Mouse (Mus musculus): ENCODE measurements at regions not wholly inside any gene's neighbourhood (a gene's known extent, or its start where the extent isn't known, plus 50 kb on each side); places are given as distances from the start of the nearest gene placed in this dataset.
A peak's percentile ranks its signal among the peaks of the same experiment; 100 is the strongest.

DNA sequence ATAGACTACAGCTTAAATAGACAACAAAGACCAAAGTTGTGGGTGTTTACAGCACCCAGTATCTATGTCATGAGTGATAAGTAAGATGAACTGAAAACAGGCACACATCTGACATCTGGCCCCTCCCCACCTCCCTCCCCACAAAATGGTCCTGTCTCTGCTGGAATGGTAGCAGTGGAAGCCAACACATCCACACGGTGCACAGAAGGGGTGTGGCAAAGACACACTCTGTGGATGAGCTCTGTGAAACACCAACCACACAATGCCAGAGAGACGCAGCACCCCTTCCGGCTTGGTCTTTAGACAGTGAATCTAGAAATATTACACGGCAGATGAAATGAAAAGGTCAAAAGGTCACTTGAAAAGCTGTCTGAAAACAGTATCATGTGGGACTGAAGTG lies 85.6 kb downstream of the Fgf18 start:
- no peak for DNase-seq (ENCODE audit: low read depth, low spot score)

DNA sequence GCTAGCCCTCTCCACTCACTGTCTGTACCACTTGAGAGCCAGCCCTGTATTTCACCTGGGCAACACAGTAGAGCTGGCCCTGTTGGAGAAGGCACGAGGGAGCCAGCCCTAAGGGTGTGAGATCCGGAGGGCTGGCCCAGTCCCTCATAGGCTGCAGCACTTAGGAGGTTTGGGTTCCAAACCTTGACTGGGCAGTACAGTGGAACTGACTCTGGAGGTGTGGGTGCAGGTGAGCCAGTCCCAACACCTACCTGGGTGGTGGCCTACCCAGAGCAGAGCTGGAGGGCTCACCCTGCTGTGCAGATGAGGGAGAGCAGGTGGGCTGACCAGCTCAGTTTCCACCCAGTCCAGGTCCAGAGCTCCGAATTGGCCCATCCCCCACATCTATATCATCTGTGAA lies 86.8 kb downstream of the Fgf18 start:
- DNase-seq (ENCODE audit: low read depth, low spot score): no peak

DNA sequence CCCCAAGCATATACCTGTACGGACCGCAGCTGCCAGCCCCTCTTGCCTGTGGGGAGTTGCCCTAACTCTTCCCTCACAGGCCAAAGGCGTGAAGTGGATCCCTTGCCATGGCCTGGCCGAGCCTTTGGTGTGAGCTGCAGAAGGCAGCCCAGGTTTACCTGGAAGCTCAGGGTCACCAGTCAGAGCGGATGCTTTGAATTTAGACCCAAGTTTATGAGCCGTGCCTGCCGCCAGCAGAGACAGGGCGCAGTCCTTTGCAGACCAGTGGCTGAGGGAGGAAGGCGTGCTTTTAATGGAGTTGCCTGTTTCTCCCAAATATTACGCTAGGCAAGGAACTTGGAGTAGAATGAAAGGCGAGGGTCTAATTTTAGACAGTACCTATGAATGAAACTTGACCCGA lies 97.0 kb downstream of the Fgf18 start:
- no peak for DNase-seq (ENCODE audit: low read depth, low spot score)

DNA sequence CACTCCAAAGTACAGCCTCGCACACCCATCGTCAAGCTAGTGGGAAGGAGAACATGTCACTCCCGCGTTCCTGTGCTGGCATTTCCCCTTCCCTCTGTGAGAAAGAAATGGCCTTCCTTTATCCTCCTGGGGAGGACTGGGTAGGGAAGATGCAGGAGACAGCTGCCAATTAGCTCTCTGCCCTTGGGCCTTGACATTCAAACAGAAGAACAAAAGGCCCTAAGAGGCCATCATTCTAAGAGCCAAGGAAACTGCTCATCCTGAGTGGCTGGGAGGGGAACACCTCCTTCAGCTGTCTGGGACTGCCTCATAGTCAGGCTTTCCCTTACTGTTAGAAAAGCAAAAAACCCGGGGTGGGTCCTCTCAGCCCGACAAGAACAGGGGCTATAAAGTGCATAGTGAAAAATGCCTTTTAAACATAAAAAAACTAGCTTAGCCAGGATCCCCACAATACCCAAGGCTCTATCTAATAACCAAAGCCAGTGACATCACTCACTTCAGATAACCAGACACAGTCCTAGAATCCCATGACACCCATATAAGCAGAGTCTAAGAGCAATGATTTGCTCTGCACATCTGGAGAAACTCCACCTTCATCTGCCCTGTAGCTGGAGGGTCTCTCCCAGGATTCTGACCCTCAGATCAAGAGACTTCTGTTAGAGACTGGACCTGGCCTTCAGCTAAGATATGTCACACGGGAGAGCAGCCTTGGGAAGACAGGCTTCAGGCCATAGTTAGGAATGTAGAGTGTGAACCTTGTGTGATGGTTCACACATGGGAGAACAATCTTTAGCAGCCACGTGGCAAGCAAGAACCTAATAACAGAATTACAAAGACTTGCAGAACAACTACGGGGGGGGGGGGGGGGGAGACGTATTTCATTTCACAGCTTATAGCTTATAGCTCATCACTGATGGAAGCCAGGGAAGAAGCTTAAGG lies 107.1 kb downstream of the Fgf18 start:
- DNase-seq (ENCODE audit: low read depth, low spot score): no peak

DNA sequence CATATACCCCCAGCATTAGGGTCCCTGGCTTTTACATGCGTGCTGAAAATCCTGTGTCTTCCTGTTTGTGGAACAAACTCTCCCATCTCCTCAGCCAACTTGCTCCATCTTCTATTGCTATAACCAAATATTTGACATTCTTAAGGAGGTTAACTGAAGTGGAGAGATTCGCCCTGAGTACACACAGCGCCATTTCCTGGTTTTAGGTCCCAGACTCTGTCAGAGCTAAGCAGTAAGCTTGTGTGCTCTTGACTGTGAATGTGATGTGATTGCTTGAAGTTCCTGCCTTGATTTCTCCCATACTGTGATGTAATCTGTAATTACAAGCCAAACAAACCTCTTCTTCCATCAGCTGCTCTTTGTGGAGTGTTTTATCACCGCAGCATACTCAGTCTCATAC lies 110.8 kb downstream of the Fgf18 start:
- DNase-seq (ENCODE audit: low read depth, low spot score): no peak

- no peak for DNase-seq (ENCODE audit: low read depth, low spot score)
Observed at GRCm38 (mm10) chr11:33028920-33029319, 118.3 kb downstream of the Fgf18 start.

DNA sequence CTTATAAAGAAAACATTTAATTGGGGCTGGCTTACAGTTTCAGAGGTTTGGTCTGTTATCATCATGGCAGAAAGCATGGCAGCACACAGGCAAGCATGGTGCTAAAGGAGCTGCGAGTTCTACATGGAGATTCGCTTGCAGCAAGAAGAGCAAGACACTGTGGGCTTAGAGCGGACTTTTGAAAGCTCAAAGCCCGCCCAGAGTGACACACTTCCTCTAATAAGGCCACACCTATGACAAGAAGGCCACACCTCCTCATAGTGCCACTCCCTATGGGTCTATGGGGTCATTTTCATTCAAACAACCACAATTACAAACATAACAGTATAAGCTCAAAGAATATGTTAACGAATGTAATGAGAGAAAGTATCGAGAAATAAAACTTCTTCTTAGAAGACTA lies 120.1 kb downstream of the Fgf18 start:
- no peak for DNase-seq (ENCODE audit: low read depth, low spot score)

GRCm38 (mm10) chr11:33013229-33014185 lies 133.7 kb downstream of the Fgf18 start:
- no peak for DNase-seq (ENCODE audit: low read depth, low spot score)

DNA sequence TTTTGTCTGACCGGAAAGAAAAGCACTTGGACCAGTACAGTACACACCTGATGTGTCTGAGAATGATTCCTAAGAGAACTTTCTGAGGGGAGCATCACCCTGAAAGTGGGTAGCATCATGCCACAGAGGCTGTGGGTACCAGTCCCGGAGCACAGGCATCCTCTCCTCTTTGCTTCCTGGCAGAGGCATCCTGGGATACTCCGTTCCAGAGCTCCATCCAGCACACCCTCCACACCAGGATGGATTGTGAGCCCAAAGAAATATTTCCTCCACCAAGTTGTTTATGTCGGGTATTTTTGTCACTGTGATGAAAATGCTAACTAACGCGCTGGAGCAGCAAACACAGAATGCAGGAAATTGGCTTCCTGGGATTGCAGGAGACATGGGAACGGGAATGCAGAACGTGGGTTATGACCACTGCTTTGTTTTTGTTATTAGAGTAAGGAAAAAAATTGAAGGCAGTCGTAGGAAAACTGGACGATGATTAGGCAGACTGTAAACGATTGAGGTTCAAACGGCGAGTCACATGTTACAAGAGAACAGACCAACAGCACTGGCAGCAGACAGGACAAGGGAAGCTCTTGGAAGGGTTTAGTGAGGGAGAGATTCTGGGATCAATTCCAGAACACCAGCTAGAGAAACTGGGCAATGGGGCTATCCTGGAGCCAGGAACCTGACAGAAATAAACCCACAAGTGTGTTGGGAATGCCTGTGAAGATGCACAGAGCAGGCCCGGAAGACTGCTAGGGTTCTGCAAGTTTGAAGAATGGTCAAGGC lies 134.6 kb downstream of the Fgf18 start:
- DNase-seq (ENCODE audit: low read depth, low spot score): peak; percentile 10

GRCm38 (mm10) chr11:33008611-33009010 lies 138.6 kb downstream of the Fgf18 start:
- no peak for DNase-seq (ENCODE audit: low read depth, low spot score)

GRCm38 (mm10) chr11:33007826-33008530 lies 139.2 kb downstream of the Fgf18 start:
- DNase-seq (ENCODE audit: low read depth, low spot score): no peak

DNA sequence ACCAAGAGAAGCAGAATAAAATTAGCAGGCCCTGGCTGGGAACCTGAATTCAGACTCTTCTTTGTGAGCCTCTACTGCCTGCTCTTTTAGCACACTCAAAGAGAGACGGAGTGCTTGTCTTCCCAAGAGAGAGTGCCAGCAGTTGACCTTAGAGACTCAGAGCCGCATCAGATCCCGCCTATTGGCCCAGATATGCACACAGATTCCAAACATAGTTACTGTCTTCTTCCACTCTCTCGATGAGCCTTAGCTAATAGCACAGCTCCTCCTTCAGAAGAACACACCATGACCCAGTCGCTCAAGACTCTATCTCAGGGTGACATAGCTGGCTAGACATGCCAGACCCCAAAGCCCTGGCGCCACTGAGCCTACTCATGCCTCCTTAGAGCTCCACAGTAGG lies 139.8 kb downstream of the Fgf18 start:
- no peak for DNase-seq (ENCODE audit: low read depth, low spot score)

DNA sequence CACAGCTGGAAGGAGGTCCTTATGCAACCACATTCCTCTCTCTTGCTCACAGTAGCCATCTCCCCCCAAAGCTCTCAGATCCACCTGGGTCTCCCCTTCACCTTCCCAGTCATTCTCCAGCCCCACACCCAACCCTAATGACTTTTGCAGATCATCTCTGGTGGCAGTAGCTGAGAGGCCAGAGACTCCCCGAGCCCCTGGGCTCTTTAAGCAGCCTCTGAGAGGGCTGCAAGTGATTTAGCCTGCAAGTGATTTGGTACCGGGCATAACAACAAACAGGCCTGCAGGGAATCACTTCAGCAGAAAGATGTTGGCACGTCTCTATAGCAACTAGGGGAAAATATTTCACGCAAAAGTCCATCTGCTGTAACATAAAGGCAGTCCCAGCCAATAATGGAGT lies 142.0 kb downstream of the Fgf18 start:
- peak; percentile 26 for DNase-seq (ENCODE audit: low read depth, low spot score)

DNA sequence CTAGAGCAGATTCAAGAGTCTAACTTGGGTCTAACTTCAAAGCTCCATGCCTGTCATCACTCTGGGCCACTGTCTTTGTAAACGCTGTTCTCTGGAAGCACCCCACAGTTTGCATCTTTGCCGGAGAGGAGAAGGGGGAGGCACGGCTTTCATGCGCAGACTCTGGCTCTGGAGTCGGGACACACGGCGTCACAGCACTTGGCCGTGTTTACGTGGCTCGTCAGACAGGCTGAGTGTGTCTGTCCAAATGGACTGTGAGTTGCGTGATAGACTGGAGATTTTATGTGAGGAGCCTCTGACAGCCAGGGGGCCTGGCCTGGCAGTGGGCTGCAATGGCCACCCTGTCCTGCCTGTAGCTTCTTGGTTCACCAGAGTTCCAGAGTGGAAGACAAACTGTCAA lies 142.6 kb downstream of the Fgf18 start:
- no peak for DNase-seq (ENCODE audit: low read depth, low spot score)

DNA sequence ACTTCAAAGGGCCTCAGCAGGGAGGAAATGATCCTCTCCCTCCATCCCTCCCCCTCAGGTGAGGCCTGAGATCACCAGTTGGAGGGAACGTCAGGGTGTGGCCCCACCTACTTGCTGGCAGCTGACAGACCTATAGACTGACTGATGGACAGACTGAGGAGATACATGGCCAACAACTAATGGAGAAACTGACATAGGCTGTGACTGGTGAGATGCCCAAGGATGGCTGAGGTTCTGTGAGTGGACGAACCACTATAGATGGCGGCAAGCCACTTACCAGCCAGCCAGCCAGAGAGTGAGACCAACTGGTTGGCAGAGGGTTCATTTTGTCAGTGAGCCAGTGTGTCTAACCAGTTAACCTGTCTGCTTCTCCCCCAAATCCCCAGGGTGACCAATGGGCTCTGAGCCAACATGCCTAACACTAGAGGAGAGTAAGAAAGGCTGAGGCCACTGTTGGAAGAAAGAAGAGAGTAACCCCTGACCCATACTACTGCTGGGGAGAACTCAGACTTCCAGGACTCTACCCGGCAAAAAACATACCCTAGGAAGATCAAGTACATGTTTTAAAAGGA lies 147.4 kb downstream of the Fgf18 start:
- DNase-seq (ENCODE audit: low read depth, low spot score): no peak

DNA sequence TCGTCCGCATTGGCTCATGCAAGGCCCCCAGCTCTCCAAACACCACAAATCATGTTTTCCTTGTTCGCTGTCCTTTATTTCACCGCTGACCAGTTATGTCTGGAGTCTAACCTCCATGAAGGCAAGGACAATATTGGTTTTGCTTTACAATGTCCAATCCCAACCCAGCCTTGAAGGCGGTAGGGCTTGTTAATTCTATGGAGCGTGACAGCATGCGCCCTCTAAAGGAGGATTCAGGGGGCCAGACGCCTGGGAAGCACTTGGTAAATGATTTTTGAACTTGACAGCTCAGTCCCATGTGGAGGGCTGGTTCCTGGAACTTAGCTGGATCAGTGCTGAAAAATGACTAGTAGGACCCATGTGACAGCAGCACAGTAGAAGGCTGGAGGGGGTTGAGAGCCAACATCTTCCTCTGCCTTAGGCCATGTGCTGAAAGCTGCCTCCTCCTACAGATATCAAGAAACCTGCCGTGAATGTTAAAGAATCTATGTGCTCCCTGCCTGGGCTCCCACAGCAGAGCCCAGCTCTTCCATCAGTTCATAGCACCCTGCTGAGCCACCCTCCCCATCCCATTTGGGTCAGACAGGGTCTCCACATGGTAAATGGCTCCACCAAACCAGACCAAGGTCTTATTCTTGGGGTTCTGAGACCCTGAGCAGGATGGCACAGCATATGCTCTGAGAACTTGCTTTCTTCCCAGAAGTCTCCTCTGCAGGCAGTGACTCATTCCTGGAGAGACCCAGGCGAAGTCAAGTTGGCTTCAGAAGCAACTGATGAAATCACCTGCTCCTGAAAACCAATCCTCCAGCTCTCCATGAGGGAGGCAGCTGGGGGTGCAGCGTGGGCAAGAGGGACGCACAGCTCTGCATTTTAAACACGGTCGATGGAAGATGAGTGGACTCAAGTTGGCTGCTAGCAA lies 148.3 kb downstream of the Fgf18 start:
- no peak for DNase-seq (ENCODE audit: low read depth, low spot score)

GRCm38 (mm10) chr11:32994391-32994790 lies 152.8 kb downstream of the Fgf18 start:
- no peak for DNase-seq (ENCODE audit: low read depth, low spot score)

GRCm38 (mm10) chr11:32993439-32993838 lies 153.8 kb downstream of the Fgf18 start:
- DNase-seq (ENCODE audit: low read depth, low spot score): no peak

DNA sequence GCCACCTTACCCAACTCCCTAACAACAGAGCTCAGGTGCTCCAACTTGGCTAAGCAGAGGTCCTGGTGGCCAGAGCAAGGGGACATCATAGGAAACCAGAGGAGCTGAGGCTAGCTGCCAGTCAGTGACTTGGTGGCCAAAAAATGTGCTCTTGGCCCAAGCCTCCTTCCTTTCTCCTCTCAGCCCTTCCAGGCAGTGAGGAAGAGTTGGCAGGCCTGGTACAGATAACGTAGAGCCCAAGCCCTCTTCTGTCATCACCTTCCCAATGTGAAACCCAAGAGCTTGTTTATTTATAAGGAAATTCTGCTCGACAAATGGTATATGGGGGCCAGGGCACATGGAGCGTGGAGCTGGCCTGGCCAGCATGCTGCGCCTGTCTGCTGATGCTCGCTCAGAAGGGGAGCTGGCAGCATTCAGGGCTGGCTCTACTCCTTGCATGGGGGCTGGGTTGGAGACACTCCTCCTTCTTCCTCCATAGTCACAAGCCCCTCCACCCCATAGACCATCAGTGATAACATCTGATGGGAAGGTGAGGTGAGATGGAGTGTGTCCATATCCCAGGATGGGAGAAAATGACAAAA lies 156.1 kb downstream of the Fgf18 start:
- DNase-seq (ENCODE audit: low read depth, low spot score): no peak

All from brain, embryonic 18.5 days (tissue).